Mouse (Mus musculus): ENCODE results near the gene Gm20532. TPM values are rescaled to one million over a fixed set of nuclear protein-coding genes. Genes with fewer than 3 reads are reported as not detected.

Gm20532 gene
- not detected for total RNA-seq (2021)
- long read RNA-seq, experiment 1, partial matches to known transcripts = 3 of 4 reads
- long read RNA-seq, experiment 1, other reads (novel, unspliced or antisense) = 1 of 4 reads
- long read RNA-seq, experiment 2, partial matches to known transcripts = 0 of 1 reads
- long read RNA-seq, experiment 2, other reads (novel, unspliced or antisense) = 1 of 1 reads

GRCm38 (mm10) chr2:26586294-26587043 lies at the start of gene Gm20532:
Gm20532 (plus strand) TSS chr2:26586639.
- peak; percentile 65 to 68 for DNase-seq (ENCODE audit: low spot score in 2 of 2)

GRCm38 (mm10) chr2:26539516-26539915 lies 46.9 kb upstream of the Gm20532 start:
- no peak for DNase-seq (ENCODE audit: low spot score in 2 of 2)

- no peak for DNase-seq (ENCODE audit: low spot score in 2 of 2)
Measured at GRCm38 (mm10) chr2:26540721-26541120, 45.7 kb upstream of the Gm20532 start.

GRCm38 (mm10) chr2:26541258-26541910 lies 45.1 kb upstream of the Gm20532 start:
- peak; percentile 36 to 44 for DNase-seq (ENCODE audit: low spot score in 2 of 2)

- no peak for DNase-seq (ENCODE audit: low spot score in 2 of 2)
Measured at GRCm38 (mm10) chr2:26543155-26543554, 43.3 kb upstream of the Gm20532 start.

GRCm38 (mm10) chr2:26543768-26544167 lies 42.7 kb upstream of the Gm20532 start:
- no peak for DNase-seq (ENCODE audit: low spot score in 2 of 2)

- DNase-seq (ENCODE audit: low spot score in 2 of 2) = no peak
Measured at GRCm38 (mm10) chr2:26544265-26544664, 42.2 kb upstream of the Gm20532 start.

- DNase-seq (ENCODE audit: low spot score in 2 of 2) = no peak
Measured at GRCm38 (mm10) chr2:26547481-26547880, 39.0 kb upstream of the Gm20532 start.

- DNase-seq (ENCODE audit: low spot score in 2 of 2) = no peak
Measured at GRCm38 (mm10) chr2:26549801-26550200, 36.6 kb upstream of the Gm20532 start.

GRCm38 (mm10) chr2:26550205-26550604 lies 36.2 kb upstream of the Gm20532 start:
- no peak for DNase-seq (ENCODE audit: low spot score in 2 of 2)

GRCm38 (mm10) chr2:26550777-26551176 lies 35.7 kb upstream of the Gm20532 start:
- DNase-seq (ENCODE audit: low spot score in 2 of 2) = no peak

- no peak for DNase-seq (ENCODE audit: low spot score in 2 of 2)
Measured at GRCm38 (mm10) chr2:26551446-26551845, 35.0 kb upstream of the Gm20532 start.

- DNase-seq (ENCODE audit: low spot score in 2 of 2) = no peak
Measured at GRCm38 (mm10) chr2:26552066-26552465, 34.4 kb upstream of the Gm20532 start.

GRCm38 (mm10) chr2:26553904-26554303 lies 32.5 kb upstream of the Gm20532 start:
- no peak for DNase-seq (ENCODE audit: low spot score in 2 of 2)

GRCm38 (mm10) chr2:26555076-26555475 lies 31.4 kb upstream of the Gm20532 start:
- DNase-seq (ENCODE audit: low spot score in 2 of 2) = peak in 1 of 2 experiments; percentile 66

GRCm38 (mm10) chr2:26556535-26556993 lies 29.9 kb upstream of the Gm20532 start:
- DNase-seq (ENCODE audit: low spot score in 2 of 2) = no peak

- DNase-seq (ENCODE audit: low spot score in 2 of 2) = no peak
Measured at GRCm38 (mm10) chr2:26560506-26560905, 25.9 kb upstream of the Gm20532 start.

- peak; percentile 45 to 65 for DNase-seq (ENCODE audit: low spot score in 2 of 2)
Measured at GRCm38 (mm10) chr2:26561351-26562016, 25.0 kb upstream of the Gm20532 start.

- DNase-seq (ENCODE audit: low spot score in 2 of 2) = peak in 1 of 2 experiments; percentile 39
Measured at GRCm38 (mm10) chr2:26566221-26566620, 20.2 kb upstream of the Gm20532 start.

GRCm38 (mm10) chr2:26570034-26570433 lies 16.4 kb upstream of the Gm20532 start:
- peak; percentile 61 for DNase-seq (ENCODE audit: low spot score in 2 of 2)

GRCm38 (mm10) chr2:26571400-26571799 lies 15.0 kb upstream of the Gm20532 start:
- no peak for DNase-seq (ENCODE audit: low spot score in 2 of 2)

GRCm38 (mm10) chr2:26571826-26572225 lies 14.6 kb upstream of the Gm20532 start:
- no peak for DNase-seq (ENCODE audit: low spot score in 2 of 2)

Measured in layer of hippocampus, postnatal 14 days (tissue).